Mouse (Mus musculus) stomach, postnatal 0 days (tissue): ENCODE data around the gene Lsamp.

Experiments
- CTCF ChIP-seq: IDR thresholded peaks from 2 replicates; pipeline ENCODE4 v1.5.1; 2016; ENCODE audit warnings: antibody characterized with exemption, low read depth, mild to moderate bottlenecking, moderate library complexity
- EP300 ChIP-seq: optimal IDR thresholded peaks from 2 replicates; pipeline ENCODE3; 2016; ENCODE audit warnings: antibody characterized with exemption

GRCm38 (mm10) chr16:41383702-41384101, 1399.5 kb downstream of the Lsamp start:
- TF ChIP-seq EP300 (no peak), CTCF (no peak)
